Mouse (Mus musculus): Measurements from ENCODE around the gene Dclk1. TPM values are rescaled to one million over a fixed set of nuclear protein-coding genes. Genes with fewer than 3 reads are reported as not detected.

The Dclk1 gene
- polyA plus RNA-seq, 1 experiment from 2014 or later: 30.0 TPM

DNA sequence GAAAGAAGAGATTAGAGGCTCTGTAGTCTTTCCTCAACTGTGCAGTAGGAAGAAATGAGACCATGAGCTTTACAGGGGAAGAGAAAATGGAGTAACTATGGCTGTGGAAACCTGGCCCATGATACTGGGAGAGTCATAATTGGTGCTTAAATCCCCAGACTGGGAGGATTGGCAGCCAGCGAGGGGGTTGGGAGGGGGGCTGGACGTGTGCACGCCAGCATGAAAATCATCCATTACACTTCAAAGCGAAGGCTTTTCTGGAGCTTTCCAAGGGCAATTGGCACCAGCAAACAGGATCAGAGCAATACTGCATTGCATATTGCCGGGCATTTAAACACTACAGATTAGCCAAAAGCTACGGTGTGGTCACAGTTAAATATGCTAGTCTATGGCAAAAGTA lies 313.7 kb downstream of the Dclk1 start:
- Histone ChIP-seq H3K36me3 (ENCODE audit: insufficient read depth, low read length) (no peaks in the 10 kb centered on the region), H3K9ac (replicated peaks; ENCODE audit: low read length) (no peak overlapping the region)

DNA sequence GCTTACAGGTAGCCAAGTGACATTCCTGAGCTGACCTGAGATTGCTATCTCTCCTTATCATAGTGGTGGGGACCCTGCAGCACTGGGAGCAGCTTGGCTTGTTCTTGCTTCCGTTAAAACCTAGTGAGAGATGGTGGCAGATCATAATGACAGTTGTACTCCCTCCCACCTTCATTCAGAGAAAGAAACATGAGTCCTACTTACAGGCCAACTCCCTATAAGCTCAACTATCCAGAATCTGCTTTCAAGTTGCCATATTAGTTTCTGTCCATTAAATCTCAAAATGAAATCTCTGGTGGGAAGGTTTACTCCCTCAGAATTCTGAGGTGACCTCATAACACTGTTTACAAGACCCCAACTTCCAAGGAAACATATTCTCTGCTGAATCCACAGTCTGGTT lies 316.4 kb downstream of the Dclk1 start:
- Histone ChIP-seq H3K27ac (ENCODE audit: low read length) (no peak overlapping the region), H3K36me3 (ENCODE audit: insufficient read depth, low read length) (no peaks in the 10 kb centered on the region), H3K4me3 (ENCODE audit: low read length) (no peak overlapping the region), H3K9ac (replicated peaks; ENCODE audit: low read length) (no peak overlapping the region), H3K27me3 (ENCODE audit: insufficient read depth, low read length) (no peaks in the 10 kb centered on the region), H3K9me3 (ENCODE audit: low read length) (no peaks in the 10 kb centered on the region), H3K4me2 (replicated peaks; ENCODE audit: low read depth, low read length) (no peak overlapping the region), H3K4me1 (ENCODE audit: insufficient read depth, low read length) (no peaks in the 10 kb centered on the region)
- 23% methylated on average over 1 of the region's 1 CpGs for WGBS
- peak; percentile 54; the same call in 1 of the 2 replicates for ATAC-seq (ENCODE audit: low FRiP score, low TSS enrichment)

More for the DNA sequence above, 313.7 kb downstream of the Dclk1 start:
- ATAC-seq (ENCODE audit: low FRiP score, low TSS enrichment): no peak
- Histone ChIP-seq H3K9me3 (ENCODE audit: low read length) (no peaks in the 10 kb centered on the region), H3K27ac (ENCODE audit: low read length) (no peak overlapping the region), H3K4me1 (ENCODE audit: insufficient read depth, low read length) (no peaks in the 10 kb centered on the region), H3K4me2 (replicated peaks; ENCODE audit: low read depth, low read length) (no peak overlapping the region), H3K4me3 (ENCODE audit: low read length) (no peak overlapping the region), H3K27me3 (ENCODE audit: insufficient read depth, low read length) (no peaks in the 10 kb centered on the region; the same call in 1 of the 2 replicates)
- WGBS: 84% methylated on average over 6 of the region's 6 CpGs

DNA sequence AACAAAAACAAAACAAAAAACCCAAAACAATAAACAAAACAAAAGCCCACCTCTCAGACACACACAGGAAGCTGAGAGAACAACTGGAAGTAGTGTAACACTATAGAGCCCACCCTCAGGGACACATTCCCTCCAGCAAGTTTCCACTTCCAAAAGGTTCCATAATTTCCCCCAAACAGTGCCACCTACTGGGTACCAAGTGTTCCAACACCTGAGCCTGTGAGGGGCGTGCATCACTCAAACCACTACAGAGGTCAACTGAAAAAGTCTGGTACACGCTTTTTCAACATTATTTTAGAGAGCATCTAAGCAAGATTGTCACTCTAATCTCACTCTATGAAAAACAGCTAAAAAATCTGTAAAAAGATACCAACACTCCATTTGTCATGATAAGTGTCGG lies 325.3 kb downstream of the Dclk1 start:
- 90% methylated on average over 3 of the region's 3 CpGs for WGBS
- Histone ChIP-seq H3K4me3 (ENCODE audit: low read length) (no peak overlapping the region), H3K9me3 (ENCODE audit: low read length) (no peaks in the 10 kb centered on the region), H3K27me3 (ENCODE audit: insufficient read depth, low read length) (no peaks in the 10 kb centered on the region), H3K36me3 (ENCODE audit: insufficient read depth, low read length) (no peaks in the 10 kb centered on the region), H3K27ac (ENCODE audit: low read length) (no peak overlapping the region), H3K9ac (replicated peaks; ENCODE audit: low read length) (no peak overlapping the region), H3K4me1 (ENCODE audit: insufficient read depth, low read length) (no peaks in the 10 kb centered on the region), H3K4me2 (replicated peaks; ENCODE audit: low read depth, low read length) (no peak overlapping the region)
- ATAC-seq (ENCODE audit: low FRiP score, low TSS enrichment): no peak

DNA sequence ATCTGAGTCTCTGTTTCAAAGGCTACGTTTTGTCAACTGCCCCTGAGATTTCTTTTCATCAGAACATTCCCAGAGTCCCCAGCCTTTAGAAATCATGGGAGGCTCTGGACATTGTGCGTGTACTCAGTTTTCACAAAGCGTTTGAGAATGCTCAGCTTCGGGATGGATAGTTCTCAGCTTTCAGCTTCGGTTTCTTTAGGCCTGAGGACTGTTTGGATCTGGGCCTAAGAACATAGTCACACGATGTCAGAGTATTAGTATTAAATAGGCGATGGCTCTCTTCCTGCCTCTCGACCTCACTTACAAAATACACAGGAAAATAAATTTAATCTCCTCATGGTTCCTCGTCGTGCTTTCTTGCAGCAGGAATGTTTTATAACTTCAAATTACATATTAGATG lies 327.4 kb downstream of the Dclk1 start:
- H3K27me3 ChIP-seq (ENCODE audit: insufficient read depth, low read length): no peaks in the 10 kb centered on the region
- H3K4me1 ChIP-seq (ENCODE audit: insufficient read depth, low read length): no peaks in the 10 kb centered on the region
- no peak overlapping the region for H3K27ac ChIP-seq (ENCODE audit: low read length)
- H3K9me3 ChIP-seq (ENCODE audit: low read length): no peaks in the 10 kb centered on the region
- H3K9ac ChIP-seq (replicated peaks; ENCODE audit: low read length): no peak overlapping the region
- H3K36me3 ChIP-seq (ENCODE audit: insufficient read depth, low read length): no peaks in the 10 kb centered on the region
- ATAC-seq (ENCODE audit: low FRiP score, low TSS enrichment): no peak
- H3K4me2 ChIP-seq (replicated peaks; ENCODE audit: low read depth, low read length): no peak overlapping the region
- H3K4me3 ChIP-seq (ENCODE audit: low read length): no peak overlapping the region
- WGBS: 38% methylated on average over 10 of the region's 10 CpGs

DNA sequence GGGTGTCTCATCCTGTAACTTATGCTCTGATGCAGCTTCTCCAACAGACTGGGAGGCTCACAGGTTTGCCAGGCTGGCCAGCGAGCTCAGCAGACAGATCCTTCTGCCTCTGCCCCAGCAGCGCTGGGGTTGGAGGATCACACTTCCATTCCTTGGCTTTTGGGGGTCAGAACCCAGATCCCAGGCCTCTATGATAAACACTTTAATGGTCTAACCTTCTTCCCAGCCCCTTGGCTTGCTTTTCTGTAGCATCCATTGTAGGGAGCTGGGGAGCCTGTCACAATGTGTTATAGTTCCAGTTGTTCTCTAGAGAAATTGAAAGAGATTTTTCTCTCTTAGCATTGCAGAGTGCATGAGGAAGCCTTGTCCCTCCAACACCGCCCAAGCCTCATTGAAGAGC lies 328.9 kb downstream of the Dclk1 start:
- H3K27me3 ChIP-seq (ENCODE audit: insufficient read depth, low read length): no peaks in the 10 kb centered on the region
- no peak for ATAC-seq (ENCODE audit: low FRiP score, low TSS enrichment)
- H3K4me3 ChIP-seq (ENCODE audit: low read length): no peak overlapping the region
- no peaks in the 10 kb centered on the region for H3K9me3 ChIP-seq (ENCODE audit: low read length)
- H3K9ac ChIP-seq (replicated peaks; ENCODE audit: low read length): no peak overlapping the region
- H3K4me1 ChIP-seq (ENCODE audit: insufficient read depth, low read length): no peaks in the 10 kb centered on the region
- WGBS: 95% methylated on average over 3 of the region's 3 CpGs
- H3K4me2 ChIP-seq (replicated peaks; ENCODE audit: low read depth, low read length): no peak overlapping the region
- no peak overlapping the region for H3K27ac ChIP-seq (ENCODE audit: low read length)
- H3K36me3 ChIP-seq (ENCODE audit: insufficient read depth, low read length): no peaks in the 10 kb centered on the region

DNA sequence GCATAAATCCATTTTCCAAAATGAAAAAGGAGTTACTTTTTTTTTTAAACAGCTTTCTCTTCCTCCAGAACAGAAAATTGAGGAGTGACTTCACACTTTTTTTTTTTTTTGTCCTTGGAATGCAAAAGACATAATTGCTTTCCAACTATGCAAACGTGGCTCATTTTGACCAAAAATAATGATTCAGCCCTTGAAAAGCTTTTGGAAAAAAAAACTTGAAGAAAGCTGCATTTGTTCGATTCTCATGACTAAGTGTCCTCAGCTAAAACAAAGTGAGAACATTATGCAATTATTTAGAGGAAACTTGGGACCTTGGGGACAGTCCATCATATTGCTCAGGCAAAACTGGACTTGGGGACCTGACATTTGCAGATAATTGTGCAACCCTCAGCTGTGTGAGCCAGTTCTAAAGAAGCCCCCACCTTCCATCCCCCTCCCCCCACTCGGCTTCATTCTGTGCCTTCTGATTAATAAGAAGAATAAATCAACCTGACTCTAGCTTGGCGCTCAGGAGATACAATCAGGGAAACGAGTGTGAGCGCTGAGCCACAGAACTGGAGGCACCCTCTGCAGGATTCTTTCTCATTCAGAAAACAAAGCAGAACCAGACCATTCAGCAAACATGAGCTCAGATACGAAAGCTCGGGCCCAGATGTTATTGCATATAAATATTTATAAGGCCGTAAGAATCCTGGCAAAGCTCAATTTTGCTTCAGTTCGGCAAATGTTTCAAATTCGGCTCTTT lies 329.6 kb downstream of the Dclk1 start:
- Histone ChIP-seq H3K36me3 (ENCODE audit: insufficient read depth, low read length) (no peaks in the 10 kb centered on the region), H3K9me3 (ENCODE audit: low read length) (no peaks in the 10 kb centered on the region), H3K4me1 (ENCODE audit: insufficient read depth, low read length) (no peaks in the 10 kb centered on the region), H3K27ac (ENCODE audit: low read length) (no peak overlapping the region), H3K4me2 (replicated peaks; ENCODE audit: low read depth, low read length) (no peak overlapping the region), H3K27me3 (ENCODE audit: insufficient read depth, low read length) (no peaks in the 10 kb centered on the region), H3K4me3 (ENCODE audit: low read length) (no peak overlapping the region), H3K9ac (replicated peaks; ENCODE audit: low read length) (no peak overlapping the region)
- WGBS: 50% methylated on average over 11 of the region's 11 CpGs
- no peak for ATAC-seq (ENCODE audit: low FRiP score, low TSS enrichment)

DNA sequence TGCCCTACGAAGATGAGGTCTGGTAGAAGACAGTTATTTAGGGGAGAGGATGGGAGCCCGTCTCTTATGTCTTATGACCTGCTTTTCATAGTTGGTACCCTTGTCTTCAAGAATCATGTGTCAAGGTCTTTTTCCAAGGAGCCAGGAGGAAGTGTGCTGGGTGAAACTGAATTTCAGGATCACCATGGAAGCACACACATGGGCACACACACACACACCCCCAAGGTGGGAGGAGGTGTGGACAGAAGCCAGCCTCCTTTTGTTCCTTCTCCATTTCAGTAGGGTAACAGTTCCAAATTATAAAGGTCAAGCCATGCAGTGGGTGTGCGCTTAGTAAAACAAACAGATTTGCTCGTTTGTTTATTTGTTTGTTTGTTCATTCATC lies 330.1 kb downstream of the Dclk1 start:
- no peaks in the 10 kb centered on the region for H3K36me3 ChIP-seq (ENCODE audit: insufficient read depth, low read length)
- H3K4me1 ChIP-seq (ENCODE audit: insufficient read depth, low read length): no peaks in the 10 kb centered on the region
- H3K9ac ChIP-seq (replicated peaks; ENCODE audit: low read length): no peak overlapping the region
- no peak for ATAC-seq (ENCODE audit: low FRiP score, low TSS enrichment)
- WGBS: 86% methylated on average over 4 of the region's 4 CpGs
- no peaks in the 10 kb centered on the region for H3K27me3 ChIP-seq (ENCODE audit: insufficient read depth, low read length)
- H3K4me3 ChIP-seq (ENCODE audit: low read length): no peak overlapping the region
- no peaks in the 10 kb centered on the region for H3K9me3 ChIP-seq (ENCODE audit: low read length)
- H3K4me2 ChIP-seq (replicated peaks; ENCODE audit: low read depth, low read length): no peak overlapping the region
- H3K27ac ChIP-seq (ENCODE audit: low read length): no peak overlapping the region

DNA sequence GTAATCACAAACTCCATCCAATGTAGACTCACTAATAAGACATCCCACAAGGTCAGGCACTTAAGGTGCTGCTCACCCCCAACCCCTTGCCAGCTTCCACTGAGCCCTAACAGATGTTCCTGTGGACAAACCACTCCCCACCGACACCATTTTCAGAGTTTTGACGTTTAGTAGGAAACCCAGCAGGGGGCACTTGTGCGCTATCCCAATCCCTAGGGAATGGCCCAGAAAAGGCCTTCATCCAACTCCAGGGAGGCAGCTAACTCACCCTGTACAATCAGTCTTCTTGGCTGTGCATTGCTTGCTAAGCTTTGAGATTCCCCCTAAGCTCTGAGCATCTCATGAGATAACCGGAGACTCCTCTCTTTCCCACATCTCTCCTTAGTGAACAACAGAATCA lies 331.8 kb downstream of the Dclk1 start:
- 44% methylated on average over 4 of the region's 4 CpGs for WGBS
- Histone ChIP-seq H3K4me3 (ENCODE audit: low read length) (no peak overlapping the region), H3K36me3 (ENCODE audit: insufficient read depth, low read length) (no peaks in the 10 kb centered on the region), H3K9me3 (ENCODE audit: low read length) (no peaks in the 10 kb centered on the region), H3K4me1 (ENCODE audit: insufficient read depth, low read length) (no peaks in the 10 kb centered on the region), H3K27me3 (ENCODE audit: insufficient read depth, low read length) (no peaks in the 10 kb centered on the region), H3K27ac (ENCODE audit: low read length) (no peak overlapping the region), H3K9ac (replicated peaks; ENCODE audit: low read length) (no peak overlapping the region), H3K4me2 (replicated peaks; ENCODE audit: low read depth, low read length) (no peak overlapping the region)
- ATAC-seq (ENCODE audit: low FRiP score, low TSS enrichment): peak; percentile 31; the same call in 1 of the 2 replicates

DNA sequence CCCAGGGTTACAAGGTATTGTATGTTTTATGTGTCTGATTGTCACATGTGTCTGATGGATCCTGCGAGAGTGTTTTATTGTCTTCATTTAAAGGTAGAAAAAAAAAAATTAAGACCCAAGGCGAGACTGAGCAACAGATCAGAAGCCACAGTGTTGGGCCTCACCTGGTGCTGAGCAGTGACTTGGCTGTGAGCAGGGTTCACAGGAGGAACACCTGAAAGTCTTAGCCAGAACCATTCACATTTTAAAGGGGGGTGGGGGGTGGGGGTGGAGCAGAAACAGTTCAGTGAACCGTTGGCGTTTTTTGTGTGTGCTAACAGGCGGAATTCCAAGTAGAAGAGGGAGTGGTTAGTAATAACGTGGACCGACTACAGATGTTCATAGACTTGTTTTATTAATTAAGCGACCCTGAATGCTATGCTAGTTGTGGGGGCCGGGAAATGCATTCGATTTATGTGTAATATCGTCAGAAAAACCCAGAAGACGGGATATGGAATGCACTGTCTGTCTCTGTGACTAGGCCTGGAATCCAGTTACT lies 345.3 kb downstream of the Dclk1 start:
- Histone ChIP-seq H3K27me3 (ENCODE audit: insufficient read depth, low read length) (no peaks in the 10 kb centered on the region), H3K4me1 (ENCODE audit: insufficient read depth, low read length) (peaks cover 15% of the 10 kb centered on the region), H3K4me3 (ENCODE audit: low read length) (no peak overlapping the region; the same call in 1 of the 2 replicates), H3K9ac (replicated peaks; ENCODE audit: low read length) (no peak overlapping the region), H3K36me3 (ENCODE audit: insufficient read depth, low read length) (no peaks in the 10 kb centered on the region), H3K4me2 (replicated peaks; ENCODE audit: low read depth, low read length) (peak overlapping the region; percentile 32), H3K9me3 (ENCODE audit: low read length) (no peaks in the 10 kb centered on the region), H3K27ac (ENCODE audit: low read length) (peak overlapping the region; percentile 78; the same call in 1 of the 2 replicates)
- ATAC-seq (ENCODE audit: low FRiP score, low TSS enrichment): peak; percentile 72
- 27% methylated on average over 12 of the region's 12 CpGs for WGBS
